Mouse (Mus musculus) hindbrain, embryonic 11.5 days (tissue): ENCODE measurements around the gene Cxcr2. TPM values are rescaled to one million over a fixed set of nuclear protein-coding genes. Genes with fewer than 3 reads are reported as not detected.

ENCODE experiments used
- ATAC-seq: fragments of 200-750 bp; cut with Nextera tagmentation; 2 replicates; pipeline ENCODE4 v1.8.0; 2017; ENCODE audit warnings: mild to moderate bottlenecking, moderate TSS enrichment, moderate library complexity; ENCODE audit not compliant: low FRiP score
- DNase-seq: peaks from one replicate; pipeline ENCODE4 v3.0.0-alpha.2; 2015; ENCODE audit warnings: low spot score
- H3K27ac ChIP-seq: fragments of 300-500 bp; sonication (generic); 2 replicates; pipeline ENCODE4 v1.5.1; 2014; ENCODE audit warnings: mild to moderate bottlenecking, low read depth, low read length
- H3K27me3 ChIP-seq: fragments of 300-500 bp; sonication (generic); 2 replicates; pipeline ENCODE4 v1.6.1; 2014; ENCODE audit warnings: mild to moderate bottlenecking, low read length, moderate library complexity, mixed read lengths; ENCODE audit not compliant: control insufficient read depth, insufficient read depth
- H3K36me3 ChIP-seq: fragments of 300-500 bp; sonication (generic); 2 replicates; pipeline ENCODE4 v1.6.1; 2014; ENCODE audit warnings: mild to moderate bottlenecking, low read length, moderate library complexity, mixed read lengths; ENCODE audit not compliant: control insufficient read depth, insufficient read depth
- H3K4me1 ChIP-seq: fragments of 300-500 bp; sonication (generic); replicated peaks from 2 replicates; pipeline ENCODE4 v1.6.1; 2014; ENCODE audit warnings: low read length, mixed read lengths; ENCODE audit not compliant: control insufficient read depth, insufficient read depth
- H3K4me2 ChIP-seq: fragments of 300-500 bp; sonication (generic); replicated peaks from 2 replicates; pipeline ENCODE4 v1.6.1; 2014; ENCODE audit warnings: mild to moderate bottlenecking, low read depth, low read length
- H3K4me3 ChIP-seq: fragments of 300-500 bp; sonication (generic); 2 replicates; pipeline ENCODE4 v1.5.1; 2014; ENCODE audit warnings: low read depth, low read length
- H3K9ac ChIP-seq: fragments of 300-500 bp; sonication (generic); 2 replicates; pipeline ENCODE4 v1.6.1; 2014; ENCODE audit warnings: low read depth, low read length
- H3K9me3 ChIP-seq: fragments of 300-500 bp; sonication (generic); 2 replicates; pipeline ENCODE4 v1.6.1; 2016; ENCODE audit warnings: low read length; ENCODE audit not compliant: control insufficient read depth
- WGBS: fragments of 180-500 bp; shearing (Covaris S2); extraction: QIAGEN DNeasy Blood & Tissue Kit; methylation state at CpG from one replicate; pipeline ENCODE4 v1.1.7; 2014; 5-methylcytosine and 5-hydroxymethylcytosine counted together
- polyA plus RNA-seq: library from polyadenylated mRNA; unstranded; fragments of >200 nt; fragmentation: Nextera tagmentation; extraction: Ambion mirVana; gene quantifications from 2 replicates; pipeline ENCODE4 v1.2.1, GENCODE M21; 2014

Cxcr2 gene
- polyA plus RNA-seq, 1 experiment from 2014 or later, result 0.05 TPM

DNA sequence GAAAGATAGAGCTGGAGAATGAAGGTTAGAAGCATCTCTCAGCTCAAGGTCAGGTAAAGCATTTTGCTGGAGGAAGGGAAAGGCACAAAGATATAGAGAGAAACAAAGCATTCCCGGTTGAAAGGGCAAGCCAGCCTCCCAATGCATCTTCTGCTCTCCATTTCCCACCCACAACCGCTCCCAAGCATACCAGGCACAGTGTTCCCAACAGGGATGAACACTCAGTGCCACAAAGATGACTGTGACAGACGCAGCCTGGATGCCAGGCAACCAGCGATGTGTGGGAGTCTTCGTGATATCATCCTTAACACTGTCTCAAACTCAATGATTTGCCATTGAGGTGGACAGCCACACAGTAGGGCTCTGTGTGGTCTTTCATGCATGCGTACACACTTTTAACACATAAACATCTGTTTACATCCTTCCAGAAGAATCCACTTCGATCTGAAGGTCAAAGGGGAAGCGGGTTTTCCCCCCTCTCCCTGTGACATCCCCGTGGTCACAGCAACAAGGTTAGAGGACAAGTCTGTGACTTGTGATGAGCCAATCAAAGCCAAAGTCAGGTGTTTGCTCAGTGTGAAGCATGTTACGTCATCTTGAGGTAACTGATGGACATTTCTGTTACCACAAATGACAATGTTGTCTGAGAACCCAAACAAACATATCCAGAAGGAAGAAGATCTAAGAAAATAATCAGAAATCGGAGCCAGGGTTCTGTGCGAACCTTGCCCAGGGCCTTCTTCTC is 44.1 kb downstream of the Cxcr2 start:
- Histone ChIP-seq H3K9me3 (no peaks in the 10 kb centered on the region), H3K4me3 (no peak overlapping the region), H3K4me2 (no peak overlapping the region), H3K9ac (no peak overlapping the region), H3K4me1 (no peaks in the 10 kb centered on the region), H3K36me3 (no peaks in the 10 kb centered on the region), H3K27ac (no peak overlapping the region), H3K27me3 (no peaks in the 10 kb centered on the region)
- WGBS, result 88% methylated on average over 12 of the region's 12 CpGs
- ATAC-seq (no peak), DNase-seq (no peak)

GRCm38 (mm10) chr1:74199046-74199445 is 45.3 kb downstream of the Cxcr2 start:
- Histone ChIP-seq H3K9ac (no peak overlapping the region), H3K4me1 (no peaks in the 10 kb centered on the region), H3K4me3 (no peak overlapping the region), H3K9me3 (no peaks in the 10 kb centered on the region), H3K4me2 (no peak overlapping the region), H3K27ac (no peak overlapping the region), H3K27me3 (no peaks in the 10 kb centered on the region), H3K36me3 (no peaks in the 10 kb centered on the region)
- no peak for ATAC-seq
- no peak for DNase-seq
- WGBS, result 84% methylated on average over 8 of the region's 8 CpGs

- H3K27me3 ChIP-seq, result no peaks in the 10 kb centered on the region
Observed at GRCm38 (mm10) chr1:74201048-74201844, 47.5 kb downstream of the Cxcr2 start.

DNA sequence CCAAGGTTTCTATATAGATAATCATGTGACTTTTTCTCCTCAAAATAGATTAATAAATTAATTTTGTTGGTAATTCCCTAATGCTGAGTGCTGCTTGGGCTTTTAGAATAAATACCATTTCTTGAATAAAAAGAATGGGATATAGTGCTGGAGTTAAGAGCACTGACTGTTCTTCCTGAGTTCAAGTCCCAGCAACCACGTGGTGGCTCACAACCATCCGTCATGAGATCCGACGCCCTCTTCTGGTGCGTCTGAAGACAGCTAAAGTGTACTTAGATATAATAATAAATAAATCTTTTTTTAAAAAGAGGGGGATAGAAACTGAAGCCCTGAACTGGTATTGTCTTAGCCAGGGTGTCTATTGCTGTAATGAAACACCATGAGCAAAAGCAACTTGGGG is 49.7 kb downstream of the Cxcr2 start:
- H3K9me3 ChIP-seq, result no peaks in the 10 kb centered on the region
- H3K27ac ChIP-seq, result no peak overlapping the region
- 0 out of 2 replicates have a peak, but pooled peaks cover 3% of the 10 kb centered on the region for H3K4me1 ChIP-seq
- no peak overlapping the region for H3K4me3 ChIP-seq
- no peak for DNase-seq
- no peaks in the 10 kb centered on the region for H3K27me3 ChIP-seq
- no peaks in the 10 kb centered on the region for H3K36me3 ChIP-seq
- H3K9ac ChIP-seq, result no peak overlapping the region
- ATAC-seq, result no peak
- no peak overlapping the region for H3K4me2 ChIP-seq
- 61% methylated on average over 5 of the region's 5 CpGs for WGBS

More at GRCm38 (mm10) chr1:74201048-74201844, 47.5 kb downstream of the Cxcr2 start:
- 84% methylated on average over 7 of the region's 7 CpGs for WGBS
- Histone ChIP-seq H3K27ac (no peak overlapping the region), H3K4me3 (no peak overlapping the region), H3K4me1 (no peaks in the 10 kb centered on the region), H3K4me2 (no peak overlapping the region), H3K36me3 (no peaks in the 10 kb centered on the region), H3K9me3 (no peaks in the 10 kb centered on the region), H3K9ac (no peak overlapping the region)
- no peak for DNase-seq
- ATAC-seq, result no peak

GRCm38 (mm10) chr1:74205881-74206280 is 52.1 kb downstream of the Cxcr2 start:
- WGBS, result 73% methylated on average over 7 of the region's 7 CpGs
- no peaks in the 10 kb centered on the region for H3K9me3 ChIP-seq
- ATAC-seq (no peak), DNase-seq (peak; percentile 46)
- 0 out of 2 replicates have a peak, but pooled peaks cover 3% of the 10 kb centered on the region for H3K4me1 ChIP-seq
- no peak overlapping the region for H3K9ac ChIP-seq
- no peaks in the 10 kb centered on the region for H3K36me3 ChIP-seq
- no peak overlapping the region for H3K27ac ChIP-seq
- no peak overlapping the region for H3K4me2 ChIP-seq
- no peaks in the 10 kb centered on the region for H3K27me3 ChIP-seq
- H3K4me3 ChIP-seq, result no peak overlapping the region

DNA sequence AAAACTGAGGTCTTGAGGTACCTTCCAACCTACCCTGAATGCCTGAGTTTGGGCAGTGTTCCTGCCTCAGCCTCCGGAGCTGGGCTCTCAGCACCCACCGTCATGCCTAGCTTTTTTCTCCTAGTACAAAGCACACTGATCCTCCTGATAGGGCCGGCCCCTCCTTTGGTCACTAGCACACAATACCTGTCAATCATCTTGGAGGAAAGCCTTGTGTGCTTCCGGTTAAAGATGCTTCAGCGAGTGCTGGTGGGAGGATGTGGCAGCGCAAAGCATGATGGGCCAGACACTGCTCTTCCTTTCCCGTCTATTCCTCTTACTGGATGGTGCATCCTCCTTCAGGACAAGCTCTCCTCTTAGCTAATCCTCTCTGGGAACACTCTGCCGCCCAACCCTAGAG is 52.9 kb downstream of the Cxcr2 start:
- H3K27ac ChIP-seq, result no peak overlapping the region
- H3K9me3 ChIP-seq, result no peaks in the 10 kb centered on the region
- no peaks in the 10 kb centered on the region for H3K36me3 ChIP-seq
- no peak overlapping the region for H3K4me2 ChIP-seq
- 73% methylated on average over 8 of the region's 8 CpGs for WGBS
- 0 out of 2 replicates have a peak, but pooled peaks cover 3% of the 10 kb centered on the region for H3K4me1 ChIP-seq
- no peak overlapping the region for H3K9ac ChIP-seq
- no peaks in the 10 kb centered on the region for H3K27me3 ChIP-seq
- ATAC-seq, result no peak
- no peak for DNase-seq
- no peak overlapping the region for H3K4me3 ChIP-seq

DNA sequence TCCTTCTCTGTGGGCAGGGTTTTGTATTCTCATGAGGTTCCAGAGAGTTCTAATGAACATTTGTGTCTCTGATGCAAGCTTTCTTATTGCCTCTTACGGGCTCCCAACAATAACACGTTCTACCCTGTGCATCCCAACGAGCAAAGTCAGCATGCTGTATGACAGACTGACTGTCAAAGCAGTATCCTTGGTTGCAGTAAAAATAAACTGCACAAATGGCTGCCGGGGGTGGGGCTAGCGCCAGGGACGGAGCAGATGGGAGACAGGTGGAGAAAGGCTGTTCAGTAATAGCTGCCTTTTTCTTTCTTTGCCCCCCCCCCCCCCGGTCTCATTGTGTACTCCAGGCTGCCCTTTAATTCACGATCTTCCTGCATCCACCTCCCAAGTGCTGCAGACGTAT is 54.1 kb downstream of the Cxcr2 start:
- Histone ChIP-seq H3K27me3 (no peaks in the 10 kb centered on the region), H3K4me1 (0 out of 2 replicates have a peak, but pooled peaks cover 3% of the 10 kb centered on the region), H3K4me3 (no peak overlapping the region), H3K9me3 (no peaks in the 10 kb centered on the region), H3K27ac (no peak overlapping the region), H3K36me3 (no peaks in the 10 kb centered on the region), H3K9ac (no peak overlapping the region), H3K4me2 (no peak overlapping the region)
- no peak for ATAC-seq
- WGBS, result 61% methylated on average over 9 of the region's 9 CpGs
- peak; percentile 8 for DNase-seq

GRCm38 (mm10) chr1:74208941-74209340 is 55.2 kb downstream of the Cxcr2 start:
- H3K4me2 ChIP-seq, result no peak overlapping the region
- no peaks in the 10 kb centered on the region for H3K27me3 ChIP-seq
- H3K4me3 ChIP-seq, result no peak overlapping the region
- 92% methylated on average over 8 of the region's 8 CpGs for WGBS
- no peak overlapping the region for H3K9ac ChIP-seq
- no peaks in the 10 kb centered on the region for H3K36me3 ChIP-seq
- no peaks in the 10 kb centered on the region for H3K9me3 ChIP-seq
- H3K27ac ChIP-seq, result no peak overlapping the region
- DNase-seq, result no peak
- H3K4me1 ChIP-seq, result 0 out of 2 replicates have a peak, but pooled peaks cover 3% of the 10 kb centered on the region
- no peak for ATAC-seq
